Mouse (Mus musculus): ENCODE measurements around the gene Spag7. TPM values are rescaled to one million over a fixed set of nuclear protein-coding genes. Genes with fewer than 3 reads are reported as not detected.
A peak's percentile ranks its signal among the peaks of the same experiment; 100 is the strongest.

Spag7 gene
- total and polyA plus RNA-seq, 2 experiments = 21.0 to 31.6 TPM

DNA sequence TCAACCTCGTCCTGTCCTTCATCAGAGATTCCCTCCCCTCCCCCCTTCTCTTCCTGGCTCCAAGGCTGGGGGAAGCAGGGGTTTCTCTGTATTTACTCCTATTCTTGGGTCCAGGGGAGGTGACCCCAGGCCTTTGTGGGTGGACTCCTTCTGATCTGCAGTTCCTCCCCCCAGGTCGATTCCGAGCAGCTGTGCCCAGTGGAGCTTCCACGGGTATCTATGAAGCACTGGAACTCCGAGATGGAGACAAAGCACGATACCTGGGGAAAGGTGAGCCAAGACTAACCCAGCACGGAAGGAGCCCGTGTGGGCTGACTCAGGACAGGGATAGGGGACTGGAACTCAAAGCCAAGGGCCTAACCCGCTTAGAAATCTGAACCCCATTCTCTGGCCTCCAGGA lies 11.2 kb downstream of the Spag7 start:
- 78% methylated on average over 9 of the region's 9 CpGs for WGBS
- Histone ChIP-seq H3K79me2 (ENCODE audit: control insufficient read depth, insufficient read depth, low read length) (peaks cover 14% of the 10 kb centered on the region), H3K27ac (replicated peaks; ENCODE audit: insufficient read depth, low read depth, low read length) (no peak overlapping the region), H3K9ac (ENCODE audit: low read depth, low read length) (no peak overlapping the region), H3K27me3 (ENCODE audit: control insufficient read depth, insufficient read depth, low read length) (no peaks in the 10 kb centered on the region), H3K4me3 (ENCODE audit: insufficient read depth, low read depth, low read length) (no peak overlapping the region), H3K36me3 (ENCODE audit: control insufficient read depth, insufficient read depth, low read length) (peaks cover 3% of the 10 kb centered on the region), H3K4me1 (ENCODE audit: control insufficient read depth, insufficient read depth, low read length) (peaks cover 2% of the 10 kb centered on the region; the same call in 1 of the 2 replicates)
- TF ChIP-seq POLR2A (IDR thresholded peaks at IDR 0.05; ENCODE audit: extremely low read depth, insufficient read depth, low read length) = no peak
- DNase-seq (ENCODE audit: extremely low read depth, low read depth, low spot score) = no peak

DNA sequence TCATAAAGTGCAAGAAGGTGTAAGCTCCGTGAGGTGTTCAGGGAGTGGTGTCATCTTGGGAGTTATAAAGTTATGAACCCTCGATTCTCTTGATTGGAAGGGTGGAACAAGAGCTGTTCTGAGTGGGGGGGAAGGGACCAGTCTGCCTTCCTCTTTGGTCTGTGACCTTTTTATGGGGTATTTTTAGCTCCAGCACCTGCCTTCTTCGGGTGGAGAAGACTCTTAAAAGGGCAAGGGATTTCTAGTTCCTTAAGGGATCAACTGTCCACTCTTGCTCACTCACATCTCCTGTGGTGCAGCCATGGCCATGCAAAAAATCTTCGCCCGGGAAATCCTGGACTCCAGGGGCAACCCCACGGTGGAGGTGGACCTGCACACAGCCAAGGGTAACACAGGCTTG lies 11.6 kb downstream of the Spag7 start:
- Histone ChIP-seq H3K9ac (ENCODE audit: low read depth, low read length) (no peak overlapping the region), H3K27ac (replicated peaks; ENCODE audit: insufficient read depth, low read depth, low read length) (no peak overlapping the region), H3K36me3 (ENCODE audit: control insufficient read depth, insufficient read depth, low read length) (peaks cover 4% of the 10 kb centered on the region), H3K27me3 (ENCODE audit: control insufficient read depth, insufficient read depth, low read length) (no peaks in the 10 kb centered on the region), H3K4me1 (ENCODE audit: control insufficient read depth, insufficient read depth, low read length) (peaks cover 6% of the 10 kb centered on the region; the same call in 1 of the 2 replicates), H3K4me3 (ENCODE audit: insufficient read depth, low read depth, low read length) (no peak overlapping the region), H3K79me2 (ENCODE audit: control insufficient read depth, insufficient read depth, low read length) (peaks cover 18% of the 10 kb centered on the region)
- TF ChIP-seq POLR2A (IDR thresholded peaks at IDR 0.05; ENCODE audit: extremely low read depth, insufficient read depth, low read length) (no peak), CTCF (IDR thresholded peaks at IDR 0.05; ENCODE audit: low read depth, low read length) (no peak)
- DNase-seq (ENCODE audit: extremely low read depth, low read depth, low spot score) = no peak
- WGBS = 70% methylated on average over 6 of the region's 6 CpGs

DNA sequence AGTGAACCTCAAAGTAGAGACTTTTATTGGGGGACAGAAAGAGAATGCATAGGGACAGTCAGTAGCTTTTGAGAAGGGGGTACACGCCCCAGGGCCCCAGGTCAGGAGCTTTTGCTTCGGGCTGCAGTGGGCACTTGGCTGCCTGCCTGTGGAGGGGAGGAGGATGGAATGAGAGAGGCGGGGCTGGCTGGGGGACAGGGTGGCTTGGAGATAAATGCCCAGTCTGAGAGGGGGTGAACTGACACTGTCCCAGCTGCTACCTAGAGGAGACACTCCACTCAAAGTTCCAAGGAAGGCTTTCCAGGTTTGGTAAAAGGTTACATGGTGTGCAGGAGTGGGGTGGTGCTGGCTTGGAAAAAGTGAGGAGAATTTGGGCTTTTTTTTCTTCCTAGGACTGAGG lies 12.3 kb downstream of the Spag7 start, which contains the start of gene Eno3:
Eno3 (plus strand) TSS at position 239 of the 400 bp plus-strand sequence.
- no peak for DNase-seq (ENCODE audit: extremely low read depth, low read depth, low spot score)
- H3K4me3 ChIP-seq (ENCODE audit: insufficient read depth, low read depth, low read length) = peak within 1 kb of the TSS; percentile 53; the same call in 1 of the 2 replicates
- peaks cover 10% of the 10 kb centered on the region for H3K36me3 ChIP-seq (ENCODE audit: control insufficient read depth, insufficient read depth, low read length)
- H3K27me3 ChIP-seq (ENCODE audit: control insufficient read depth, insufficient read depth, low read length) = no peaks in the 10 kb centered on the region
- TF ChIP-seq CTCF (IDR thresholded peaks at IDR 0.05; ENCODE audit: low read depth, low read length) (no peak), POLR2A (IDR thresholded peaks at IDR 0.05; ENCODE audit: extremely low read depth, insufficient read depth, low read length) (no peak)
- H3K4me1 ChIP-seq (ENCODE audit: control insufficient read depth, insufficient read depth, low read length) = peaks cover 11% of the 10 kb centered on the region
- peaks cover 21% of the 10 kb centered on the region for H3K79me2 ChIP-seq (ENCODE audit: control insufficient read depth, insufficient read depth, low read length)
- WGBS = 82% methylated on average over 3 of the region's 3 CpGs
- peak within 1 kb of the TSS; percentile 66 for H3K9ac ChIP-seq (ENCODE audit: low read depth, low read length)
- peak within 1 kb of the TSS; percentile 75 for H3K27ac ChIP-seq (replicated peaks; ENCODE audit: insufficient read depth, low read depth, low read length)

DNA sequence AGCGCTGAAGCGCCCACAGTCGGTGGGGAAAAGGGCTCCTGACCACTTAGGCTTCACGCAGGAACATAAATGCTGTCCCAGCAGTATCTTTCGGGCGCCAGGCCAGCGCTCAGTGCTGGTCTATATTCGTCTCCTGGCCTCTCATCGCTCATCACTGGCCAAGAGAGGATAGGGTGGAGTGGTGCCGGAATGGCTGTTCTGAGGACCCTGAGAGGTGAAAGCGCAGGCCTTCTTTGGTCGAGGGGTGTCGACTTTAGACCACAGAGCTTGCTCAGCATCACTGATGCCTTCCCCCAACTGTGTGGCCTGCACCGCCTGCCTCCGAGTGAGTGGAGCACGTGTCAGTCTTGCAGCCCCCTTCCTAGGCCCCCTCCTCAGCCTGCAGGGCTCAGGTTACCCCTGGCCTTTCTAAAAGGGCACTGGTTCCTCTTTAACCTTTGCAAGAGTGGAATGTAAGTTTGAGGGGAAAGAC lies 12.7 kb downstream of the Spag7 start:
- DNase-seq (ENCODE audit: extremely low read depth, low read depth, low spot score) = no peak
- TF ChIP-seq POLR2A (IDR thresholded peaks at IDR 0.05; ENCODE audit: extremely low read depth, insufficient read depth, low read length) (no peak), CTCF (IDR thresholded peaks at IDR 0.05; ENCODE audit: low read depth, low read length) (no peak)
- Histone ChIP-seq H3K27ac (replicated peaks; ENCODE audit: insufficient read depth, low read depth, low read length) (peak overlapping the region; percentile 75; the same call in 1 of the 2 replicates), H3K36me3 (ENCODE audit: control insufficient read depth, insufficient read depth, low read length) (peaks cover 15% of the 10 kb centered on the region), H3K27me3 (ENCODE audit: control insufficient read depth, insufficient read depth, low read length) (no peaks in the 10 kb centered on the region), H3K79me2 (ENCODE audit: control insufficient read depth, insufficient read depth, low read length) (peaks cover 23% of the 10 kb centered on the region), H3K4me1 (ENCODE audit: control insufficient read depth, insufficient read depth, low read length) (peaks cover 14% of the 10 kb centered on the region), H3K9ac (ENCODE audit: low read depth, low read length) (peak overlapping the region; percentile 66), H3K4me3 (ENCODE audit: insufficient read depth, low read depth, low read length) (peak overlapping the region; percentile 53; the same call in 1 of the 2 replicates)
- WGBS = 59% methylated on average over 16 of the region's 16 CpGs

DNA sequence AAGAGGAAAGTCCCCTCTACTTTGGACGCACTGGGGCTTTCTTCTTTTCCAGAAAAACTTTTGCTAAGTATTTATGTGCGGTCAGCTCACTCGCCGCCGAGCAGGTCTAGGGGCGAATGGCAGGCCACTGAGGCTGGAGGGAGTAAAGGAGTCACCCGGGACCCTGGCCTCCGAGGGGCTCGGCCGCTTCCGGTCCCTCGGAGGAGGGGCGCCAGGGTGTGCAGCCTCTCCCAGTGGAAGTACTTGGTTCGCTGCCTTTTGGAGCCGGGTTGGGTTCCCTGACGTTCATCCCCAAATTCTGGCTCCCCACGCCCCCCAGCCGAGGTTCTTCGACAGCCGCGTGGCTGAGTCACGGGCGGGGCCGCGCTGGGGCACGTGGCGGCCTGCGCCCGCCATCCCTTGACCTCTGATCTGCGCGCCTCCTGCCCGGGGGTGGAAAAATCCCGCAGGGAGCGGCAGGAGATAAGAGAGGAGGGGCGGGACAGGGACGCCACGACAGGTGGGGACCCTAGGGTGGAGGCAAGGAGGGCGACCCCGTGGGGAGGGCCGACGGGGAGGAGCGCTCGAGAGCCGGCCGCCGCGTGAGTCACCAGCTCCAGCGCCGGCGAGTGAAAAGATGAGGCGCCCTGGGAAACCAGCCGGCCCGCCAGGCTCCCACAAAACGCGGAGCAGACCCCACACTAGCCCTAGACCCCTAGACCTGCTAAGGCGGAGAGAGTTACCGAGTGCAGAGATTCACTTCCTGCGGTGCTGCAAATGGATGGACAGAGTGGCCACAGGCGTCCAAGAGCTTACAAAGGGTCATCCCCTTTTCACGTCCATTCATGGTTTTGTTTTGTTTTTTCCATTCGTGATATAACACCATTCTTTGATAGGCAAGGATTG lies 13.4 kb downstream of the Spag7 start:
- Histone ChIP-seq H3K9ac (ENCODE audit: low read depth, low read length) (peak overlapping the region; percentile 66), H3K79me2 (ENCODE audit: control insufficient read depth, insufficient read depth, low read length) (peaks cover 23% of the 10 kb centered on the region), H3K27me3 (ENCODE audit: control insufficient read depth, insufficient read depth, low read length) (no peaks in the 10 kb centered on the region), H3K36me3 (ENCODE audit: control insufficient read depth, insufficient read depth, low read length) (peaks cover 21% of the 10 kb centered on the region), H3K27ac (replicated peaks; ENCODE audit: insufficient read depth, low read depth, low read length) (peak overlapping the region; percentile 75), H3K4me3 (ENCODE audit: insufficient read depth, low read depth, low read length) (peak overlapping the region; percentile 53), H3K4me1 (ENCODE audit: control insufficient read depth, insufficient read depth, low read length) (peaks cover 14% of the 10 kb centered on the region)
- DNase-seq (ENCODE audit: extremely low read depth, low read depth, low spot score) = peak; percentile 30
- TF ChIP-seq CTCF (IDR thresholded peaks at IDR 0.05; ENCODE audit: low read depth, low read length) (no peak), POLR2A (IDR thresholded peaks at IDR 0.05; ENCODE audit: extremely low read depth, insufficient read depth, low read length) (0 out of 2 replicates have a peak, but pooled peaks have one; percentile 6)
- 5% methylated on average over 61 of the region's 61 CpGs for WGBS

Data from liver, adult 2 months (tissue).